Mouse (Mus musculus): ENCODE measurements around the gene Ddb1. TPM values are rescaled to one million over a fixed set of nuclear protein-coding genes. Genes with fewer than 3 reads are reported as not detected.

Gene Ddb1
- polyA plus RNA-seq, 1 experiment from 2014 or later, result 277 TPM

DNA sequence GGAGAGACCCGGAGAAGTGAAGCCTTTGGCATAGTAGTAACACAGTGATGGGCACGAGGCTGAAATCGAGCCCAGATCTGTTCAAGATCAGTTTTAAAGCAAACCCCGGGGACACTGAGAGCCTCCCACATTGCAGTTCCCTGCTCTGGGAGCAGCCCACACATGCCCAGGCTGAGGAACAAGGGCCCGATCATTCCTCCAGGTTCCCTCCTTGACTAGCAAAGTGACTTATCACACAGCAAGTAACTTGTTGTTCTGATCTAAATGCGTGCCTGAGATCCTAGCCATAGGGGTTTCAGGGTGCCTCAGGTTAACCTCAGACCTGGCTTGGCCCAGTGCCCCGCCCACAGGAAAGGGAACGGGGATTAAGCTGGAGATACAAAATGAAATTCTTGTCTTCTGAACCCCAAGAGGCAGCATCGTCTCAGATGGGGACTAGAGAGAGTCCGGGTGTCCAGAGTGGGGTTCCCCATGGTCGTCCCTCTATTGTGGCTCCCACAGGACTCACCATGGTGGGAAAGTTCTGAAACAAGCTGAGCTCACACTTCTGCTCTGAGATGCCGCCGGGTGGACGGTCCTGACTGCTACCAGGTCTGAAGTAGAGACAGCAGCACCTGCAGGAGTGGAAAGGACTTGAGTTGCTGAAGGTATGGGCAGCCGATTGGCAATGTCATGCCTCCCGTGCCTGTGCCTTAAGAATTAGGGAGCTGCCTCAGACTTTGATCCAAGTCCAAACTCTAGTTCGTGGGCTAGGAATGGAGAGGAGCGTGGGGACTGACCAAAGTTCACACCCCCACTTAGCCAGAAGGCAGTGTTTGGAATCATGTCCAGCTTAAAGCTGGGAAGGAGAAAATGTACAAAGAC is 1.2 kb upstream of the Ddb1 start:
- peak overlapping the region; percentile 98 for H3K9ac ChIP-seq (ENCODE audit: low read length)
- 76% methylated on average over 18 of the region's 18 CpGs for WGBS
- H3K36me3 ChIP-seq (ENCODE audit: control insufficient read depth, insufficient read depth), result peaks cover 14% of the 10 kb centered on the region
- no peaks in the 10 kb centered on the region for H3K27me3 ChIP-seq (ENCODE audit: control insufficient read depth, insufficient read depth, low read length)
- peaks cover 24% of the 10 kb centered on the region for H3K4me1 ChIP-seq (ENCODE audit: control insufficient read depth, insufficient read depth, low read length)
- peak overlapping the region; percentile 94 for H3K27ac ChIP-seq (ENCODE audit: low read length)
- no peaks in the 10 kb centered on the region for H3K9me3 ChIP-seq (replicated peaks; ENCODE audit: control insufficient read depth, low read length)
- H3K4me2 ChIP-seq (ENCODE audit: low read depth, low read length), result no peak overlapping the region
- no peak for ATAC-seq (replicated peaks; ENCODE audit: extremely low read depth, insufficient read depth, low FRiP score)
- no peak overlapping the region for H3K4me3 ChIP-seq (ENCODE audit: low read length)

DNA sequence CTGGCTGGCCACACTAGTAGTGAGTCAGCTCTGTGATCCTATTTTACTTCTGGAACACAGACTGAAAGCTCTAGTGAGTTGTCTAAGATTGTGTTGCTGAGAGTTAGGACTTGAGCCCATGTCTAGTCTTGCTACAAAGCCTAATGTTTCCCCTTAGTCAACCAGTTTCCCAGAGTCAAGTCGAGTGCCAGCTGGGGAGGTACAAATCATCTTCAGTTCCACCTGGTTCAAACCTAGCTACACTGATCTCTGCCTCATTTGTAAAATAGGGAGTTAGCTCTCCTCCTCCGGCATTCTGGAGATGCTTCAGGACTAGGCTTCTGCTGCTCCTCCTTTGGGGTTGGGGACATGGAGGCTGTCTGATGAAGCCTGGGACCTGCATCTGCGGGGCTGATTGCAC is 593 bp upstream of the Ddb1 start:
- Histone ChIP-seq H3K27me3 (ENCODE audit: control insufficient read depth, insufficient read depth, low read length) (no peaks in the 10 kb centered on the region), H3K36me3 (ENCODE audit: control insufficient read depth, insufficient read depth) (peaks cover 17% of the 10 kb centered on the region), H3K9ac (ENCODE audit: low read length) (peak overlapping the region; percentile 98), H3K4me2 (ENCODE audit: low read depth, low read length) (peak overlapping the region; percentile 74), H3K9me3 (replicated peaks; ENCODE audit: control insufficient read depth, low read length) (no peaks in the 10 kb centered on the region), H3K4me3 (ENCODE audit: low read length) (peak overlapping the region; percentile 94), H3K4me1 (ENCODE audit: control insufficient read depth, insufficient read depth, low read length) (peaks cover 24% of the 10 kb centered on the region), H3K27ac (ENCODE audit: low read length) (peak overlapping the region; percentile 94)
- ATAC-seq (replicated peaks; ENCODE audit: extremely low read depth, insufficient read depth, low FRiP score), result no peak
- WGBS, result 49% methylated on average over 3 of the region's 3 CpGs

DNA sequence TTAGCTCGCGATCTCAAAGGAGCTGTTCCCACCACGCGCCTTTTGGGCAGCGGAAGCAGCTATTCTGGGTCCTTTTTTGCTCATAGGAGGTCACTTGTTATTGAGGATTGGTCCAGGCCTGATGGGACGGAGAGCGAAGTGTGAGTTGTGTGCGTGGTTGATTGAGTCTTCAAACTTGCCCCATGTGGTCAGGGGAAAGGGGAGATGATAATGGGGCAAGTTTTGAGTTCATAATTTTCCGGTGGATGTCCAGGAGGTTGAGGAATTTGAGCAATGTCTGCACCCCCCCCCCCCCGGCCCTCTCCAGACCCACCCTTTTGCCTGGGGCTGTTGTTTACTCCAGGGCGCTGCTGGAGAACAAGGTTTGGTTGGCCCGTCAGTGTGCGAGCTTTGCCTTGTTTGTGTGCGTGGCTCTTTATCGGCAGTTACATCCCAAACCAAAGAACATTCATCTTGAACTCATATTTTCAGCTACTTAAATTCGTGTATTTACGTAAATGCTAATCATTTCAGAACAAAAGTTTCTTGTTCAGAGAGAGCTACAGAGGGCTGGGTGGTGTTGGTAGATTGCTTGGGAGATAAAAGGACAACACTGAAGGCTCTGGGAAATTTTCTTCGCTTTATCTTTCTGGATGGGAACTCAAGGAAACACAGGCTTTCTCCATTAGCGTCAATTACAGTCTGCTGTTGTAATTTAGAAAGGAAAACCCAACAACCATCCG is 935 bp downstream of the Ddb1 start:
- H3K4me3 ChIP-seq (ENCODE audit: low read length), result peak overlapping the region; percentile 94
- H3K9me3 ChIP-seq (replicated peaks; ENCODE audit: control insufficient read depth, low read length), result no peaks in the 10 kb centered on the region
- WGBS, result 3% methylated on average over 20 of the region's 20 CpGs
- H3K9ac ChIP-seq (ENCODE audit: low read length), result peak overlapping the region; percentile 98
- peaks cover 24% of the 10 kb centered on the region for H3K4me1 ChIP-seq (ENCODE audit: control insufficient read depth, insufficient read depth, low read length)
- H3K27me3 ChIP-seq (ENCODE audit: control insufficient read depth, insufficient read depth, low read length), result no peaks in the 10 kb centered on the region
- ATAC-seq (replicated peaks; ENCODE audit: extremely low read depth, insufficient read depth, low FRiP score), result 0 out of 2 replicates have a peak, but pooled peaks have one; percentile 8
- peaks cover 30% of the 10 kb centered on the region for H3K36me3 ChIP-seq (ENCODE audit: control insufficient read depth, insufficient read depth)
- H3K4me2 ChIP-seq (ENCODE audit: low read depth, low read length), result peak overlapping the region; percentile 64
- peak overlapping the region; percentile 96 for H3K27ac ChIP-seq (ENCODE audit: low read length)

DNA sequence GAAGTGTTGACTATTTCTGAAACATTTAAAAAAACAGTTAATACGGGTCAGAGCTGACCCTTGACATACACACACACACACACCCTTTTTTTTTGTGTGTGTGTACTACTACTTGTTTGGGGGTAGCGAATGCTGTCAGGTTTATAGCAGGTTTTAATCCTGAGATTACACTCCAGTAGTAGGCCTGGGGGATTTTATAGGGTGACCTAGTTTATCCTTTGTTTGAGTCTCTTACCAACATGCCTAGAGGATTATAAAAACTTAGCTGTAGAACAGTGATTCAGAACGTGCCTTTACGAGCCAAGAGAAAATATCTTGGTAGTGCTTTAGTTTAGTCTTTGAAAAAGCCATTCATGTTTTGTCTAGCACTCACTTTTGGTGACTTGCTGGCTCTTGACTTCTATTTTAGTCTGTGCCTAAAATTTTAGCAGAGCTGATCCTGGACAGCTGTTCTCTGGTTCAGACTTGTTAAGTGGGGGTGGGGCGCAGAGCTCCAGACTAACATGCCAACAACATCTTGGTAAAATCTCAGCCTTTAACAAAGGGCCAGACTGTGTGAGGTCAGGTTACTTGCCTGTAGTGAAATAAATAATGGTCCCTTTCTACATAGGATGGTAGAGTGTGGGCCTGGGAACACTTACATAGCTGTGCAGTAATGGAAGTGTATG is 3.6 kb downstream of the Ddb1 start:
- Histone ChIP-seq H3K27me3 (ENCODE audit: control insufficient read depth, insufficient read depth, low read length) (no peaks in the 10 kb centered on the region), H3K9me3 (replicated peaks; ENCODE audit: control insufficient read depth, low read length) (no peaks in the 10 kb centered on the region), H3K4me3 (ENCODE audit: low read length) (no peak overlapping the region), H3K27ac (ENCODE audit: low read length) (0 out of 2 replicates have a peak overlapping the region, but pooled peaks have one; percentile 7), H3K36me3 (ENCODE audit: control insufficient read depth, insufficient read depth) (peaks cover 54% of the 10 kb centered on the region), H3K9ac (ENCODE audit: low read length) (no peak overlapping the region), H3K4me2 (ENCODE audit: low read depth, low read length) (no peak overlapping the region), H3K4me1 (ENCODE audit: control insufficient read depth, insufficient read depth, low read length) (peaks cover 15% of the 10 kb centered on the region)
- no peak for ATAC-seq (replicated peaks; ENCODE audit: extremely low read depth, insufficient read depth, low FRiP score)
- 72% methylated on average over 5 of the region's 5 CpGs for WGBS

DNA sequence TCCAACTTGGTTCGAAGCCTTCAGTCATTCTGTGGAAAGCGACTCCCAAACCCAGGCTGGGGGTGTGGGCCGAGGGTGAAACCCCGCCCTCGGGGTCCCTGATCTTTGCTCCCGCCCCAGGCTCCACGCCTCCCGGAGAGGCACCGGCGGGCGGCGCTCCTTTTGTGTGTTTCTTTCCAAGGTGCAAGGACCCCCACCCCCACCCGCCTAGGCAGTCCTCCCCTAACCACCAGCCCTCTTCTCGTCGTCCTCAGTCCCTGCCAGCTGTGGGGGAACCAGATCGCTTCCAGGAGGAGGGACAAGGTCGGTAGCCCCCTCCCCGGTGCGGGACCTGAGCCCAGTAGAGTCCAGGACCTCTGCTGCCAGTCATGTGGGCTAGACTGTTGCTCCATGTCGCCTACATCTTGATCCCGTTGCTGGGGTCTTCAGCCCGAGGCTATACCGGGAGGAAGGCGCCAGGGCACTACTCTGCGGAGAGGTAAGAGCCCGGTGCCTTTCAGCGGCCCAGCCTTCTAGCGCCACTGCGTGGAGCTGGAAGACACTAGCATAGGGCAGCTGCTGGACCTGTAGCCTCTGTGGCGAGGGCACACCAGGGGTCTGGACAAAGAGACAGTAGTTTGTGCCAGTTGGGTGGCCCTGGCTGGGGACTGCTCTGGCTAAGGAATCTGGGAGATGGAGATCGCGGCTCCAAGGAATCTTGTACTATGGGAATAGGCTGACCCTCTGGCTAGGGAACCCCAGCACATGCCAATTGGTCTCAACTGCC is 29.2 kb downstream of the Ddb1 start, which contains the start of gene Vwce:
Gene Vwce (plus strand): TSS at position 108 of the 766 bp plus-strand sequence.
- peak within 1 kb of the TSS; percentile 74 for H3K9ac ChIP-seq (ENCODE audit: low read length)
- peaks cover 13% of the 10 kb centered on the region for H3K4me1 ChIP-seq (ENCODE audit: control insufficient read depth, insufficient read depth, low read length)
- H3K4me3 ChIP-seq (ENCODE audit: low read length), result peak within 1 kb of the TSS; percentile 55
- peak within 1 kb of the TSS; percentile 99 for H3K4me2 ChIP-seq (ENCODE audit: low read depth, low read length)
- H3K27ac ChIP-seq (ENCODE audit: low read length), result 0 out of 2 replicates have a peak within 1 kb of the TSS, but pooled peaks have one; percentile 0
- peak; percentile 76 for ATAC-seq (replicated peaks; ENCODE audit: extremely low read depth, insufficient read depth, low FRiP score)
- no peaks in the 10 kb centered on the region for H3K9me3 ChIP-seq (replicated peaks; ENCODE audit: control insufficient read depth, low read length)
- 2% methylated on average over 32 of the region's 32 CpGs for WGBS
- H3K36me3 ChIP-seq (ENCODE audit: control insufficient read depth, insufficient read depth), result peaks cover 8% of the 10 kb centered on the region
- H3K27me3 ChIP-seq (ENCODE audit: control insufficient read depth, insufficient read depth, low read length), result 0 out of 2 replicates have a peak, but pooled peaks cover 2% of the 10 kb centered on the region

DNA sequence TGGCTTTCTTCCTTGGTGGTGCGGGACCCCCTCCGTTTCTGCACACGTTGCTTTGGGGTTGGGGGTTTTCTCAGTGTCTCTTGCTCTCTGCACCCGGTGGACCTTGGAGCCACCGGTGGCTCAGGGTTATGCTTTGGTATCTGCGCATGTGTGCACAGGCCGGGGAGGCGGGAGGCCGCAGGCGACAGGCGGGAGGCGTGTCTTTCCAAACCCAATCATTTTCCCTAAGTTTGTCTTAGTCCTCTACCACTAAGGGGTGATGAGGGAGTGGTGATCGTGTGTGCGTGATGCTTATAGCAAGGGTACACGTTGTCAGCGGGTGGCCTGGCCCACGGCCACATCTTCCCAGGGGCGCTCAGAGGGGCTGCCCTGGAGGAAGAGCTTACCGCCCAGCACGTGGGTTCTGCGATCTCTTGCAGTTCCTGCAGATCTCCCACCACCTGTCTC is 29.8 kb downstream of the Ddb1 start:
- Histone ChIP-seq H3K9ac (ENCODE audit: low read length) (peak overlapping the region; percentile 74), H3K4me1 (ENCODE audit: control insufficient read depth, insufficient read depth, low read length) (peaks cover 13% of the 10 kb centered on the region), H3K4me3 (ENCODE audit: low read length) (peak overlapping the region; percentile 55), H3K27me3 (ENCODE audit: control insufficient read depth, insufficient read depth, low read length) (0 out of 2 replicates have a peak, but pooled peaks cover 2% of the 10 kb centered on the region), H3K27ac (ENCODE audit: low read length) (0 out of 2 replicates have a peak overlapping the region, but pooled peaks have one; percentile 0), H3K4me2 (ENCODE audit: low read depth, low read length) (peak overlapping the region; percentile 99), H3K9me3 (replicated peaks; ENCODE audit: control insufficient read depth, low read length) (no peaks in the 10 kb centered on the region), H3K36me3 (ENCODE audit: control insufficient read depth, insufficient read depth) (peaks cover 2% of the 10 kb centered on the region)
- whole genome bisulfite sequencing, result under 1% methylated on average over 21 of the region's 21 CpGs
- ATAC-seq (replicated peaks; ENCODE audit: extremely low read depth, insufficient read depth, low FRiP score), result peak; percentile 73

DNA sequence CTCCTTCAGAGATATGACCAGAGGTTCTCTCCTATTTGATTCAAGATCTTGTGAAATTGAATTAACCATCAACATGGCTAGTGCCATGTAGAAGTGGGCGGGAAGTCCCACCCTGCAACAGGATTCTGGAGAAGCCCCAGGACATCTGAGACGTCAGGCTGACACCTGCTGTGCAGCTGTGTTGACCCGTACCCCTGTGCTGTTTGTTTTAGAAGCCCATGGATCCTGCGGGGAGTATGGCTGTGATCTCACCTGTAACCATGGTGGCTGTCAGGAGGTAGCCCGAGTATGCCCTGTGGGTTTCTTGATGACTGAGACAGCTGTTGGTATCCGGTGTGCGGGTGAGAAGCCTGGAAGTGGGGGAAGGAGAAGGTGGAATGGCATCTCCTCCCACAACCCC is 32.7 kb downstream of the Ddb1 start:
- Histone ChIP-seq H3K36me3 (ENCODE audit: control insufficient read depth, insufficient read depth) (no peaks in the 10 kb centered on the region), H3K4me1 (ENCODE audit: control insufficient read depth, insufficient read depth, low read length) (peaks cover 15% of the 10 kb centered on the region), H3K27ac (ENCODE audit: low read length) (no peak overlapping the region), H3K27me3 (ENCODE audit: control insufficient read depth, insufficient read depth, low read length) (peaks cover 6% of the 10 kb centered on the region), H3K4me3 (ENCODE audit: low read length) (no peak overlapping the region), H3K4me2 (ENCODE audit: low read depth, low read length) (no peak overlapping the region), H3K9me3 (replicated peaks; ENCODE audit: control insufficient read depth, low read length) (no peaks in the 10 kb centered on the region), H3K9ac (ENCODE audit: low read length) (no peak overlapping the region)
- ATAC-seq (replicated peaks; ENCODE audit: extremely low read depth, insufficient read depth, low FRiP score), result no peak
- WGBS, result 42% methylated on average over 7 of the region's 7 CpGs

DNA sequence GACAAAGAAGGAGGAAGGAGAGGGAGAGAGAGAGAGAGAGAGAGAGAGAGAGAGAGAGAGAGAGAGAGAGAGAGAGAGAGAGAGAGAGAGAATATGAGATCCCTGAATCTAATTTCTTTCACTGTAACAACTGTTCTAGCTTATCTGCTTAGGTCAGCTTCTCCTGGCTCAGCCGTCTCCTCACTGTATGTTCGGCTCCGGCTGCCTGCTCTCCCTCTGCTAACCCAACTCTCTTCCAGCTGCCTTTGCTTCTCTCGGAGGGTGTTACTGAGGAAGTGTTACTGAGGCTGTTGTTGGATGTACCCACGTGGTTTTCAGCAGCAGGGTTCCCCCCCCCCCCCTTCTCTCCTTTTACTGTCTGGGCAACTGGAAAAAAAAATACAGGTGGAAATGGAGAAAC is 35.0 kb downstream of the Ddb1 start:
- no peak for ATAC-seq (replicated peaks; ENCODE audit: extremely low read depth, insufficient read depth, low FRiP score)
- Histone ChIP-seq H3K9ac (ENCODE audit: low read length) (no peak overlapping the region), H3K4me1 (ENCODE audit: control insufficient read depth, insufficient read depth, low read length) (peaks cover 5% of the 10 kb centered on the region; the same call in 1 of the 2 replicates), H3K27me3 (ENCODE audit: control insufficient read depth, insufficient read depth, low read length) (peaks cover 3% of the 10 kb centered on the region), H3K9me3 (replicated peaks; ENCODE audit: control insufficient read depth, low read length) (no peaks in the 10 kb centered on the region), H3K27ac (ENCODE audit: low read length) (no peak overlapping the region), H3K4me2 (ENCODE audit: low read depth, low read length) (0 out of 2 replicates have a peak overlapping the region, but pooled peaks have one; percentile 6), H3K4me3 (ENCODE audit: low read length) (no peak overlapping the region), H3K36me3 (ENCODE audit: control insufficient read depth, insufficient read depth) (no peaks in the 10 kb centered on the region)
- 2% methylated on average over 5 of the region's 5 CpGs for WGBS

Measured in heart, embryonic 16.5 days (tissue).